Mouse (Mus musculus) pancreas, adult 10 weeks (tissue): Measurements from ENCODE around the gene Zfp28. TPM values are rescaled to one million over a fixed set of nuclear protein-coding genes. Genes with fewer than 3 reads are reported as not detected.

Experiments
- polyA plus RNA-seq: library from polyadenylated mRNA; stranded (reverse); fragments of 350-450 nt; fragmentation: Illumina TruSeq; extraction: RNeasy Lipid Tissue Mini Kit (QIAGEN cat#74804); gene quantifications from one replicate; pipeline ENCODE4 v1.2.3, GENCODE M21; 2015; ENCODE audit warnings: low read depth, low replicate concordance; ENCODE audit not compliant: insufficient read depth

Gene Zfp28
- 2.3 TPM for polyA plus RNA-seq

DNA sequence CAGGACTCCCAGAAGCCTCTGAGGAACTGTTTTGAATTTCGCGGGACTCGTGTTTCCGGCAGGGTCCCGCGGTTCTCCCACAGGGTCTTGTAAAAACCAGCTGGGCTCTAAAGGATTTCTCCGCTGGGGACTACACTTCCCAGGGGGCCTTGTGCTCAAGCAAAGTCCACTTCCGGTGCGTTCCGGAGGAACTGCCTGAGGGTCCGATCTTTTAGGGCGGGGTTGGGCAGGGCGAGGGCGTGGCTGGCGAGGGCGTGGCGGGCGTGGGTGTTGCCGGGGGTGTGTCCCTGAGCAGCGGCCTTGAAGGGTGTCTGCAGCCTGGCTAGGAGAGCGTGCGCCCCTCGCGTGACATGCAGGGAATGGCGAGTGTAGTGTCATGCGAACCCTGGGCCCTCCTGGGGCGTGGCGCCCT, at the start of gene Zfp28:
Zfp28 (plus strand) TSS at position 252 of the 412 bp plus-strand sequence.

GRCm38 (mm10) chr7:6343501-6344071, 39.5 kb upstream of the Zfp28 start, which contains the start of gene Gm3854:
Gene Gm3854 (plus strand): TSS chr7:6343759.

DNA sequence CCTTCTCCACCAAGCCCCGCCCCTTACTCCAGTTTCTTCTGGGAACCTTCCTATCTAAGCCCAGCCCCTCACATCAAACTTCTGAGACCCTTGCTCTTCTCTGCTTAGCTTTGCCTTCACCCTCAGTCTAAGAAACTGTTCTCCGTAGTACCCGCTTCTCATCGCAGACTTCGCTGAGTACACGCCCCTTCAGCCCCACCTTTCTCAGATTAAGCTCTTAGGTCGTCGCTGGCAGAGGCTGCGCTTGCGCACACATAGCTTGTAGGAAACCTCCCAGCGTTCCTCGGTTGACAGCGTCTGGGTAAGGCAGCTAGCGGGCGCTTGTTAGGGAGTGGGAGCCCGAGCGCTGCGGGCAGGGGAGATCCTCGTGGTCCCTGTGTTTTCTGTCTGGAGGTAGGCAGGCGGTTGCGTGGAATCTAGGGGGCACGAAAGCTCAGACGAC, 20.0 kb upstream of the Zfp28 start, which contains the start of gene Zfp78:
Zfp78 (plus strand) TSS at position 234 of the 442 bp plus-strand sequence.

GRCm38 (mm10) chr7:6397996-6398975, 15.2 kb downstream of the Zfp28 start, which contains the start of gene Smim17:
Gene Smim17 (plus strand): TSS chr7:6398715.

GRCm38 (mm10) chr7:6410043-6410442, 26.9 kb downstream of the Zfp28 start, which contains the start of gene Gm20715:
Gene Gm20715 (plus strand): TSS chr7:6410277.

GRCm38 (mm10) chr7:6438388-6438787, 55.3 kb downstream of the Zfp28 start, which contains the start of gene Olfr1344:
Gene Olfr1344 (plus strand): TSS chr7:6438688.

Other genes starting within 250 kb of the Zfp28 start
- 14.8 TPM for gene Zfp787, start 227.3 kb upstream of the Zfp28 start, polyA plus RNA-seq
- 5.9 TPM for gene Zfp444, start 211.1 kb upstream of the Zfp28 start, polyA plus RNA-seq
- not detected for gene Galp, start 186.2 kb upstream of the Zfp28 start, polyA plus RNA-seq
- not detected for gene Zscan5b, start 161.0 kb upstream of the Zfp28 start, polyA plus RNA-seq
- gene Epp13, start 130.6 kb upstream of the Zfp28 start, polyA plus RNA-seq, result not detected
- gene Zfp667, start 96.7 kb upstream of the Zfp28 start, polyA plus RNA-seq, result 2.5 TPM
- gene Zfp583, start 52.0 kb upstream of the Zfp28 start, polyA plus RNA-seq, result 0.31 TPM
- gene Gm3854, start 39.5 kb upstream of the Zfp28 start, polyA plus RNA-seq, result 0.50 TPM
- 1.6 TPM for gene Zfp78, start 20.0 kb upstream of the Zfp28 start, polyA plus RNA-seq
- not detected for gene Smim17, start 15.4 kb downstream of the Zfp28 start, polyA plus RNA-seq
- not detected for gene Gm20715, start 27.0 kb downstream of the Zfp28 start, polyA plus RNA-seq
- not detected for gene Olfr1344, start 55.4 kb downstream of the Zfp28 start, polyA plus RNA-seq
- gene Olfr1336, start 72.9 kb downstream of the Zfp28 start, polyA plus RNA-seq, result not detected
- gene Olfr1346, start 83.8 kb downstream of the Zfp28 start, polyA plus RNA-seq, result not detected
- not detected for gene Olfr5, start 103.6 kb downstream of the Zfp28 start, polyA plus RNA-seq
- gene Olfr1347, start 116.5 kb downstream of the Zfp28 start, polyA plus RNA-seq, result not detected
- gene Olfr1348, start 125.5 kb downstream of the Zfp28 start, polyA plus RNA-seq, result not detected
- gene Olfr1349, start 139.7 kb downstream of the Zfp28 start, polyA plus RNA-seq, result not detected
- not detected for gene Olfr1350, start 181.5 kb downstream of the Zfp28 start, polyA plus RNA-seq